Mouse (Mus musculus) heart, embryonic 10.5 days (tissue): ENCODE results near the gene Ppp1r10. TPM values are rescaled to one million over a fixed set of nuclear protein-coding genes. Genes with fewer than 3 reads are reported as not detected.

Source experiments
- DNase-seq: peaks from one replicate; pipeline ENCODE4 v3.0.0-alpha.2; 2017; ENCODE audit warnings: low spot score
- H3K27ac ChIP-seq: fragments of 300-500 bp; sonication (generic); 2 replicates; pipeline ENCODE4 v1.5.1; 2016; ENCODE audit warnings: mild to moderate bottlenecking
- H3K27me3 ChIP-seq: fragments of 300-500 bp; sonication (generic); 2 replicates; pipeline ENCODE4 v1.6.1; 2016; ENCODE audit warnings: mild to moderate bottlenecking; ENCODE audit not compliant: poor library complexity, insufficient read depth, severe bottlenecking
- H3K36me3 ChIP-seq: fragments of 300-500 bp; sonication (generic); 2 replicates; pipeline ENCODE4 v1.6.1; 2016; ENCODE audit warnings: mild to moderate bottlenecking, moderate library complexity
- H3K4me1 ChIP-seq: fragments of 300-500 bp; sonication (generic); 2 replicates; pipeline ENCODE4 v1.6.1; 2016; ENCODE audit warnings: mild to moderate bottlenecking
- H3K4me3 ChIP-seq: fragments of 300-500 bp; sonication (generic); 2 replicates; pipeline ENCODE4 v1.5.1; 2016; ENCODE audit warnings: mild to moderate bottlenecking, moderate library complexity
- H3K9me3 ChIP-seq: fragments of 300-500 bp; sonication (generic); 2 replicates; pipeline ENCODE4 v1.6.1; 2016; ENCODE audit warnings: mild to moderate bottlenecking, moderate library complexity
- WGBS: fragments of 180-500 bp; shearing (Covaris S2); methylation state at CpG from one replicate; pipeline ENCODE4 v1.1.7; 2016; 5-methylcytosine and 5-hydroxymethylcytosine counted together
- polyA plus RNA-seq: library from polyadenylated mRNA; unstranded; fragments of >200 nt; fragmentation: Nextera tagmentation; extraction: Ambion mirVana; gene quantifications from 2 replicates; pipeline ENCODE4 v1.2.1, GENCODE M21; 2016

Gene Ppp1r10
- polyA plus RNA-seq, 1 experiment from 2014 or later, result 45.2 TPM

- Histone ChIP-seq H3K9me3 (no peaks in the 10 kb centered on the region), H3K4me3 (peak overlapping the region; percentile 80), H3K36me3 (peaks cover 42% of the 10 kb centered on the region), H3K27me3 (no peaks in the 10 kb centered on the region), H3K27ac (no peak overlapping the region), H3K4me1 (peaks cover 18% of the 10 kb centered on the region)
- 84% methylated on average over 6 of the region's 6 CpGs for WGBS
- DNase-seq, result no peak
Observed at GRCm38 (mm10) chr17:35914975-35915374, 1.3 kb upstream of the Ppp1r10 start.

GRCm38 (mm10) chr17:35915538-35916296 is 517 bp upstream of the Ppp1r10 start:
- Histone ChIP-seq H3K27ac (peak overlapping the region; percentile 98), H3K4me3 (peak overlapping the region; percentile 80), H3K4me1 (peaks cover 22% of the 10 kb centered on the region), H3K9me3 (no peaks in the 10 kb centered on the region), H3K27me3 (no peaks in the 10 kb centered on the region), H3K36me3 (peaks cover 44% of the 10 kb centered on the region)
- DNase-seq, result no peak
- 2% methylated on average over 28 of the region's 28 CpGs for WGBS

GRCm38 (mm10) chr17:35917143-35917462 is 869 bp downstream of the Ppp1r10 start:
- no peak for DNase-seq
- Histone ChIP-seq H3K4me3 (peak overlapping the region; percentile 80), H3K27ac (peak overlapping the region; percentile 98), H3K27me3 (no peaks in the 10 kb centered on the region), H3K4me1 (peaks cover 25% of the 10 kb centered on the region), H3K9me3 (no peaks in the 10 kb centered on the region), H3K36me3 (peaks cover 33% of the 10 kb centered on the region)
- WGBS, result 1% methylated on average over 8 of the region's 8 CpGs

- Histone ChIP-seq H3K27ac (peak overlapping the region; percentile 98), H3K27me3 (no peaks in the 10 kb centered on the region), H3K36me3 (peaks cover 28% of the 10 kb centered on the region), H3K4me3 (peak overlapping the region; percentile 80), H3K4me1 (peaks cover 25% of the 10 kb centered on the region), H3K9me3 (no peaks in the 10 kb centered on the region)
- no peak for DNase-seq
- under 1% methylated on average over 13 of the region's 13 CpGs for WGBS
Observed at GRCm38 (mm10) chr17:35917463-35918251, 1.4 kb downstream of the Ppp1r10 start.

- Histone ChIP-seq H3K4me3 (peak overlapping the region; percentile 80), H3K9me3 (no peaks in the 10 kb centered on the region), H3K27ac (peak overlapping the region; percentile 98), H3K27me3 (no peaks in the 10 kb centered on the region), H3K36me3 (peaks cover 27% of the 10 kb centered on the region), H3K4me1 (peaks cover 25% of the 10 kb centered on the region)
- DNase-seq, result no peak
- under 1% methylated on average over 11 of the region's 11 CpGs for WGBS
Observed at GRCm38 (mm10) chr17:35918276-35919059, 2.2 kb downstream of the Ppp1r10 start.

- H3K4me1 ChIP-seq, result peaks cover 25% of the 10 kb centered on the region
- no peaks in the 10 kb centered on the region for H3K27me3 ChIP-seq
- H3K36me3 ChIP-seq, result peaks cover 29% of the 10 kb centered on the region
- 17% methylated on average over 7 of the region's 7 CpGs for WGBS
- H3K4me3 ChIP-seq, result peak overlapping the region; percentile 80
- H3K9me3 ChIP-seq, result no peaks in the 10 kb centered on the region
- peak; percentile 97 for DNase-seq
- H3K27ac ChIP-seq, result peak overlapping the region; percentile 98
Observed at GRCm38 (mm10) chr17:35919060-35919715, 3.0 kb downstream of the Ppp1r10 start.

DNA sequence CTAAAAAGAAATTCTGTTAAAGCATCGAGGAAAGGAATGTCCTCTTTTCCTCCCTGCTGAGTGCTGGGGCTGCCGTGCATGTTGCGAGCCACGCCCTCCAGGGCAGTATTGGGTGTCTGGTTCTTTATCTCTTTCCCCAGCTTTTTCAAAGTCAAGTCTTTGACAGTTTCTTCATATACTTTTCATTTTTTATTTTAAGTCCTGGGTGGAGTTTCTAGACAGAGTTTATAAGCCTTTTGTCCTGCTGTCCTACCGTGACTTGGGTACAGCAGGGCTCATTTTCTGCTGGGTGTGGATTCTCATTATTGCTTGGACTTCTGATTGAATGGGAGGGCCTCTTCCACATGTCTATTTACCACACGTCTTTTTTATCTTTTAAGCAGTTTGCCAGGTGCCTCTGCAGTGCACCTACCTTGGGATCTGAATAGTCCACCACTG is 3.6 kb downstream of the Ppp1r10 start:
- DNase-seq, result no peak
- H3K9me3 ChIP-seq, result no peaks in the 10 kb centered on the region

GRCm38 (mm10) chr17:35920384-35920783 is 4.2 kb downstream of the Ppp1r10 start:
- WGBS, result 60% methylated on average over 1 of the region's 1 CpGs
- H3K27ac ChIP-seq, result peak overlapping the region; percentile 44; the same call in 1 of the 2 replicates

More for the DNA sequence above, 3.6 kb downstream of the Ppp1r10 start:
- peaks cover 23% of the 10 kb centered on the region for H3K4me1 ChIP-seq
- WGBS, result 45% methylated on average over 6 of the region's 6 CpGs
- H3K36me3 ChIP-seq, result peaks cover 31% of the 10 kb centered on the region
- peak overlapping the region; percentile 98 for H3K27ac ChIP-seq
- peak overlapping the region; percentile 80 for H3K4me3 ChIP-seq
- H3K27me3 ChIP-seq, result no peaks in the 10 kb centered on the region

GRCm38 (mm10) chr17:35920862-35921562 is 4.8 kb downstream of the Ppp1r10 start:
- WGBS, result 80% methylated on average over 5 of the region's 5 CpGs
- no peaks in the 10 kb centered on the region for H3K27me3 ChIP-seq
- no peak for DNase-seq
- no peak overlapping the region for H3K4me3 ChIP-seq
- no peaks in the 10 kb centered on the region for H3K9me3 ChIP-seq
- peaks cover 40% of the 10 kb centered on the region for H3K36me3 ChIP-seq
- H3K4me1 ChIP-seq, result peaks cover 16% of the 10 kb centered on the region
- peak overlapping the region; percentile 44; the same call in 1 of the 2 replicates for H3K27ac ChIP-seq

More at GRCm38 (mm10) chr17:35920384-35920783, 4.2 kb downstream of the Ppp1r10 start:
- Histone ChIP-seq H3K27me3 (no peaks in the 10 kb centered on the region), H3K9me3 (no peaks in the 10 kb centered on the region), H3K36me3 (peaks cover 36% of the 10 kb centered on the region), H3K4me3 (0 out of 2 replicates have a peak overlapping the region, but pooled peaks have one; percentile 80), H3K4me1 (peaks cover 18% of the 10 kb centered on the region)
- DNase-seq, result no peak

- H3K4me3 ChIP-seq, result no peak overlapping the region
- H3K36me3 ChIP-seq, result peaks cover 47% of the 10 kb centered on the region
- no peak for DNase-seq
- peaks cover 19% of the 10 kb centered on the region for H3K4me1 ChIP-seq
- H3K9me3 ChIP-seq, result no peaks in the 10 kb centered on the region
- no peaks in the 10 kb centered on the region for H3K27me3 ChIP-seq
- H3K27ac ChIP-seq, result no peak overlapping the region
- 78% methylated on average over 4 of the region's 4 CpGs for WGBS
Observed at GRCm38 (mm10) chr17:35921710-35922109, 5.5 kb downstream of the Ppp1r10 start.

GRCm38 (mm10) chr17:35922566-35922965 is 6.3 kb downstream of the Ppp1r10 start:
- Histone ChIP-seq H3K27ac (no peak overlapping the region), H3K36me3 (peaks cover 47% of the 10 kb centered on the region), H3K4me3 (no peak overlapping the region), H3K9me3 (no peaks in the 10 kb centered on the region), H3K4me1 (peaks cover 20% of the 10 kb centered on the region), H3K27me3 (no peaks in the 10 kb centered on the region)
- DNase-seq, result no peak
- WGBS, result 89% methylated on average over 3 of the region's 3 CpGs

DNA sequence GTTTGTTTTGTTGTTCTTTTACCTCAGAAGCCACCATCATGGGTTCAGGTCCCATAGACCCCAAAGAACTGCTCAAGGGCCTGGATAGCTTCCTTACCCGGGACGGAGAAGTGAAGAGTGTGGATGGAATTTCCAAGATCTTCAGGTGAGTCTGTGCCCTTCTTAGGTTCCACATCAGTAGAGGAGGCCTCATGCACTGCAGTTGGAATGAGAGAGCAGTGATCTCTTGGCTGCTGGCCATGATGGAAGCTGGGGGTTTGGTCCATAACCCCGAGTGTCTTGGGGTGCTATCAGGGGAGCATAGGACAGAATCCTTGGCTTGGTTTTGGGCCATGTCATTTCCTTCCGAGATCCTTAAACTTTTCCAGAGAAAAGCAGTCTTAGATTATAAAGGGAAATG is 7.0 kb downstream of the Ppp1r10 start:
- WGBS, result 91% methylated on average over 4 of the region's 4 CpGs
- Histone ChIP-seq H3K4me3 (no peak overlapping the region), H3K36me3 (peaks cover 52% of the 10 kb centered on the region), H3K9me3 (no peaks in the 10 kb centered on the region), H3K4me1 (peaks cover 20% of the 10 kb centered on the region), H3K27ac (no peak overlapping the region), H3K27me3 (no peaks in the 10 kb centered on the region)
- DNase-seq, result no peak
